Mouse (Mus musculus) neural tube, embryonic 12.5 days (tissue): ENCODE data around the gene Aprt. TPM values are rescaled to one million over a fixed set of nuclear protein-coding genes. Genes with fewer than 3 reads are reported as not detected.
"Not testable (repeated sequence)": the region's sequence is repeated elsewhere in the genome, so short reads cannot be mapped to it uniquely, and the experiment has no call there.

Experiments
- ATAC-seq: fragments of 200-750 bp; cut with Nextera tagmentation; 2 replicates; pipeline ENCODE4 v1.8.0; 2017; ENCODE audit warnings: low read depth, mild to moderate bottlenecking, moderate TSS enrichment, moderate library complexity; ENCODE audit not compliant: low FRiP score
- H3K27ac ChIP-seq: fragments of 300-500 bp; sonication (generic); 2 replicates; pipeline ENCODE4 v1.5.1; 2016
- H3K27me3 ChIP-seq: fragments of 300-500 bp; sonication (generic); replicated peaks from 2 replicates; pipeline ENCODE4 v1.6.1; 2016; ENCODE audit warnings: mild to moderate bottlenecking
- H3K36me3 ChIP-seq: fragments of 300-500 bp; sonication (generic); 2 replicates; pipeline ENCODE4 v1.6.1; 2016; ENCODE audit warnings: mild to moderate bottlenecking
- H3K4me1 ChIP-seq: fragments of 300-500 bp; sonication (generic); 2 replicates; pipeline ENCODE4 v1.6.1; 2016
- H3K4me2 ChIP-seq: fragments of 300-500 bp; sonication (generic); replicated peaks from 2 replicates; pipeline ENCODE4 v1.6.1; 2016; ENCODE audit warnings: mild to moderate bottlenecking
- H3K4me3 ChIP-seq: fragments of 300-500 bp; sonication (generic); 2 replicates; pipeline ENCODE4 v1.5.1; 2016
- H3K9ac ChIP-seq: fragments of 300-500 bp; sonication (generic); 2 replicates; pipeline ENCODE4 v1.6.1; 2016; ENCODE audit warnings: mild to moderate bottlenecking
- H3K9me3 ChIP-seq: fragments of 300-500 bp; sonication (generic); 2 replicates; pipeline ENCODE4 v1.6.1; 2016; ENCODE audit warnings: mild to moderate bottlenecking
- WGBS: fragments of 180-500 bp; shearing (Covaris S2); methylation state at CpG from one replicate; pipeline ENCODE4 v1.1.7; 2016; 5-methylcytosine and 5-hydroxymethylcytosine counted together
- polyA plus RNA-seq: library from polyadenylated mRNA; unstranded; fragments of >200 nt; fragmentation: Nextera tagmentation; extraction: Ambion mirVana; gene quantifications from 2 replicates; pipeline ENCODE4 v1.2.1, GENCODE M21; 2016

The Aprt gene
- polyA plus RNA-seq, 1 experiment from 2014 or later, result 182 TPM

GRCm38 (mm10) chr8:122584981-122585380, 8.3 kb upstream of the Aprt start:
- Histone ChIP-seq H3K9me3 (no peaks in the 10 kb centered on the region), H3K27ac (no peak overlapping the region), H3K27me3 (no peaks in the 10 kb centered on the region), H3K4me2 (no peak overlapping the region), H3K9ac (no peak overlapping the region), H3K36me3 (no peaks in the 10 kb centered on the region), H3K4me3 (no peak overlapping the region), H3K4me1 (peaks cover 7% of the 10 kb centered on the region; the same call in 1 of the 2 replicates)
- 86% methylated on average over 9 of the region's 9 CpGs for WGBS
- no peak for ATAC-seq

- H3K4me2 ChIP-seq, result no peak overlapping the region
- H3K9me3 ChIP-seq, result no peaks in the 10 kb centered on the region
- peaks cover 21% of the 10 kb centered on the region for H3K4me1 ChIP-seq
- no peak overlapping the region for H3K4me3 ChIP-seq
- H3K27me3 ChIP-seq, result no peaks in the 10 kb centered on the region
- ATAC-seq, result no peak
- H3K27ac ChIP-seq, result no peak overlapping the region
- H3K9ac ChIP-seq, result no peak overlapping the region
- no peaks in the 10 kb centered on the region for H3K36me3 ChIP-seq
- WGBS, result 65% methylated on average over 13 of the region's 15 CpGs
Observed at GRCm38 (mm10) chr8:122580926-122581325, 4.2 kb upstream of the Aprt start.

- Histone ChIP-seq H3K4me1 (peaks cover 32% of the 10 kb centered on the region), H3K27me3 (no peaks in the 10 kb centered on the region), H3K9me3 (no peaks in the 10 kb centered on the region), H3K36me3 (peaks cover 2% of the 10 kb centered on the region; the same call in 1 of the 2 replicates), H3K27ac (no peak overlapping the region), H3K9ac (no peak overlapping the region), H3K4me2 (no peak overlapping the region), H3K4me3 (no peak overlapping the region)
- whole genome bisulfite sequencing, result 26% methylated on average over 7 of the region's 7 CpGs
- ATAC-seq, result no peak
Observed at GRCm38 (mm10) chr8:122579196-122579595, 2.5 kb upstream of the Aprt start.

GRCm38 (mm10) chr8:122577116-122577515, 407 bp upstream of the Aprt start:
- ATAC-seq, result peak; percentile 18; the same call in 1 of the 2 replicates
- no peaks in the 10 kb centered on the region for H3K27me3 ChIP-seq
- no peak overlapping the region for H3K9ac ChIP-seq
- peaks cover 12% of the 10 kb centered on the region for H3K36me3 ChIP-seq
- 0 out of 2 replicates have a peak overlapping the region, but pooled peaks have one; percentile 51 for H3K4me3 ChIP-seq
- 44% methylated on average over 10 of the region's 10 CpGs for WGBS
- no peaks in the 10 kb centered on the region for H3K9me3 ChIP-seq
- H3K4me1 ChIP-seq, result peaks cover 32% of the 10 kb centered on the region
- H3K4me2 ChIP-seq, result peak overlapping the region; percentile 78
- no peak overlapping the region for H3K27ac ChIP-seq

- Histone ChIP-seq H3K27ac (no peak overlapping the region), H3K4me1 (peaks cover 32% of the 10 kb centered on the region), H3K4me3 (peak overlapping the region; percentile 51), H3K4me2 (peak overlapping the region; percentile 78), H3K9me3 (no peaks in the 10 kb centered on the region), H3K36me3 (peaks cover 23% of the 10 kb centered on the region), H3K27me3 (no peaks in the 10 kb centered on the region), H3K9ac (peak overlapping the region; percentile 74)
- 17% methylated on average over 21 of the region's 21 CpGs for WGBS
- ATAC-seq, result peak; percentile 45
Observed at GRCm38 (mm10) chr8:122575735-122576647, 718 bp downstream of the Aprt start.

- Histone ChIP-seq H3K4me2 (peak overlapping the region; percentile 78), H3K36me3 (peaks cover 30% of the 10 kb centered on the region), H3K9ac (peak overlapping the region; percentile 74; the same call in 1 of the 2 replicates), H3K27me3 (no peaks in the 10 kb centered on the region), H3K4me3 (no peak overlapping the region), H3K9me3 (no peaks in the 10 kb centered on the region), H3K4me1 (peaks cover 32% of the 10 kb centered on the region), H3K27ac (no peak overlapping the region)
- 82% methylated on average over 8 of the region's 8 CpGs for WGBS
- ATAC-seq, result no peak
Observed at GRCm38 (mm10) chr8:122575286-122575685, 1.4 kb downstream of the Aprt start.

- H3K9ac ChIP-seq, result 0 out of 2 replicates have a peak overlapping the region, but pooled peaks have one; percentile 5
- H3K4me1 ChIP-seq, result peaks cover 32% of the 10 kb centered on the region
- 39% methylated on average over 10 of the region's 10 CpGs for WGBS
- peaks cover 36% of the 10 kb centered on the region for H3K36me3 ChIP-seq
- no peak for ATAC-seq
- no peak overlapping the region for H3K4me3 ChIP-seq
- peak overlapping the region; percentile 78 for H3K4me2 ChIP-seq
- no peak overlapping the region for H3K27ac ChIP-seq
- no peaks in the 10 kb centered on the region for H3K27me3 ChIP-seq
- no peaks in the 10 kb centered on the region for H3K9me3 ChIP-seq
Observed at GRCm38 (mm10) chr8:122574667-122575251, 1.9 kb downstream of the Aprt start.

GRCm38 (mm10) chr8:122574264-122574663, 2.4 kb downstream of the Aprt start:
- peaks cover 40% of the 10 kb centered on the region for H3K36me3 ChIP-seq
- no peak overlapping the region for H3K4me3 ChIP-seq
- ATAC-seq, result no peak
- peaks cover 36% of the 10 kb centered on the region for H3K4me1 ChIP-seq
- no peak overlapping the region for H3K4me2 ChIP-seq
- 43% methylated on average over 3 of the region's 3 CpGs for WGBS
- H3K9me3 ChIP-seq, result no peaks in the 10 kb centered on the region
- H3K27me3 ChIP-seq, result no peaks in the 10 kb centered on the region
- no peak overlapping the region for H3K9ac ChIP-seq
- no peak overlapping the region for H3K27ac ChIP-seq

- Histone ChIP-seq H3K4me3 (no peak overlapping the region), H3K9ac (no peak overlapping the region), H3K27ac (no peak overlapping the region), H3K4me1 (peaks cover 40% of the 10 kb centered on the region), H3K36me3 (peaks cover 40% of the 10 kb centered on the region), H3K4me2 (no peak overlapping the region), H3K27me3 (no peaks in the 10 kb centered on the region), H3K9me3 (no peaks in the 10 kb centered on the region)
- 56% methylated on average over 9 of the region's 9 CpGs for WGBS
- no peak for ATAC-seq
Observed at GRCm38 (mm10) chr8:122573577-122573976, 3.1 kb downstream of the Aprt start.

- 26% methylated on average over 4 of the region's 4 CpGs for WGBS
- H3K27ac ChIP-seq, H3K4me2 ChIP-seq, ATAC-seq, H3K9ac ChIP-seq, H3K27me3 ChIP-seq, H3K4me3 ChIP-seq, H3K9me3 ChIP-seq: not testable (repeated sequence)
- H3K4me1 ChIP-seq, result peaks cover 44% of the 10 kb centered on the region
- peaks cover 40% of the 10 kb centered on the region for H3K36me3 ChIP-seq
Observed at GRCm38 (mm10) chr8:122573176-122573575, 3.5 kb downstream of the Aprt start.

GRCm38 (mm10) chr8:122572751-122573150, 4.0 kb downstream of the Aprt start:
- Histone ChIP-seq H3K4me2 (no peak overlapping the region), H3K4me3 (no peak overlapping the region), H3K27me3 (no peaks in the 10 kb centered on the region), H3K9ac (no peak overlapping the region), H3K4me1 (peaks cover 46% of the 10 kb centered on the region), H3K27ac (no peak overlapping the region), H3K9me3 (no peaks in the 10 kb centered on the region), H3K36me3 (peaks cover 40% of the 10 kb centered on the region)
- ATAC-seq, result no peak
- 93% methylated on average over 3 of the region's 3 CpGs for WGBS

GRCm38 (mm10) chr8:122571750-122572267, 4.9 kb downstream of the Aprt start:
- Histone ChIP-seq H3K9me3 (no peaks in the 10 kb centered on the region), H3K9ac (no peak overlapping the region), H3K27me3 (no peaks in the 10 kb centered on the region), H3K4me1 (peaks cover 44% of the 10 kb centered on the region), H3K4me3 (no peak overlapping the region), H3K27ac (no peak overlapping the region), H3K36me3 (peaks cover 40% of the 10 kb centered on the region), H3K4me2 (no peak overlapping the region)
- no peak for ATAC-seq
- WGBS, result 95% methylated on average over 17 of the region's 17 CpGs
